Mouse (Mus musculus): Measurements from ENCODE around the gene 4930442H23Rik. TPM values are rescaled to one million over a fixed set of nuclear protein-coding genes. Genes with fewer than 3 reads are reported as not detected.
A peak's percentile ranks its signal among the peaks of the same experiment; 100 is the strongest.
"Not testable (repeated sequence)": the region's sequence is repeated elsewhere in the genome, so short reads cannot be mapped to it uniquely, and the experiment has no call there.

4930442H23Rik gene
- total RNA-seq, 4 experiments from 2014 or later = not detected

GRCm38 (mm10) chr10:81177958-81178712 is 5.5 kb downstream of the 4930442H23Rik start:
- DNase-seq (ENCODE audit: low spot score) = no peak

- no peak for DNase-seq (ENCODE audit: low spot score)
Observed at GRCm38 (mm10) chr10:81177491-81177925, 6.1 kb downstream of the 4930442H23Rik start.

GRCm38 (mm10) chr10:81176466-81177271 is 7.0 kb downstream of the 4930442H23Rik start, which contains the start of gene Eef2:
Gene Eef2 (plus strand): TSS chr10:81176631.
- DNase-seq (ENCODE audit: low spot score) = peak; percentile 97

DNA sequence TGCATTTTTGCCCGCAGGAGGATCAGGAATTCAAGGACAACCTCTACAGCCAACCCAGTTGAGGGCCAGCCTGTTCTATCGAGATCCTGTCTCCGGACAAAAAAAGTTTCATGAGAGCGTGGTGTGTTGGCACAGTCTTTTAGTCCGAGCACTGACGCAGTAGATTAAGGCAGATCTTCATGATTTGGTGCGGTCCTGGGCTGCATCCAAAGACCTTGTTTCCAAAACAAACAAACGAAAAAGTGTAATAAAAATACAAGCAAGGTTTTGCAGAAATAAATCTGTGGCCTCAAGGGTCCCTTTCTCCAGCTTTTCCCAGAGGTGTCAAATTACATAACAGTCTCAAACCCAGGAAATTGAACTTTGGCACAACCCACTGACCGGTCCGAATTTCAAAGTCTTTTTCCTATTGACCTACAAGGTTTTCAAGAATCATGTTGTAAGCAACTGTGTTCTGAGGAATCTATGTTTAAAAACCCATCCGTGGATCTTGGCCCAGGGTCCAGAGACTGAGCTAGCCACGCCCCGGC is 7.6 kb downstream of the 4930442H23Rik start:
- no peak for DNase-seq (ENCODE audit: low spot score)

DNA sequence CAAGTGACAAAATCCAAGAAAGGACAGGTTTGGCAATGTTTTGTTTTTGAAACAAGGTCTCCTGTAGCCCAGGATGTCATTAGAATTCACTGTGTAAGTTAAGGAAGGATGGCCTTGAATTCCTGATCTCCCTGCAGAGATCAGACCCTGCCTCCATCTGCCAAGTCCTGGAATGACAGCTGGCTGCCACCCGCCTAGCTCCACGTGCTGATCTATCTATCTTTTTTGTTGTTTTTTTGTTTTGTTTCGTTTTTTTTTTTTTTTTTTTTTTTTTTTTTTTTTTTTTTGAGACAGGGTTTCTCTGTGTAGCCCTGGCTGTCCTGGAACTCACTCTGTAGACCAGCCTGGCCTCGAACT is 8.3 kb downstream of the 4930442H23Rik start:
- not testable (repeated sequence) for DNase-seq (ENCODE audit: low spot score)

DNA sequence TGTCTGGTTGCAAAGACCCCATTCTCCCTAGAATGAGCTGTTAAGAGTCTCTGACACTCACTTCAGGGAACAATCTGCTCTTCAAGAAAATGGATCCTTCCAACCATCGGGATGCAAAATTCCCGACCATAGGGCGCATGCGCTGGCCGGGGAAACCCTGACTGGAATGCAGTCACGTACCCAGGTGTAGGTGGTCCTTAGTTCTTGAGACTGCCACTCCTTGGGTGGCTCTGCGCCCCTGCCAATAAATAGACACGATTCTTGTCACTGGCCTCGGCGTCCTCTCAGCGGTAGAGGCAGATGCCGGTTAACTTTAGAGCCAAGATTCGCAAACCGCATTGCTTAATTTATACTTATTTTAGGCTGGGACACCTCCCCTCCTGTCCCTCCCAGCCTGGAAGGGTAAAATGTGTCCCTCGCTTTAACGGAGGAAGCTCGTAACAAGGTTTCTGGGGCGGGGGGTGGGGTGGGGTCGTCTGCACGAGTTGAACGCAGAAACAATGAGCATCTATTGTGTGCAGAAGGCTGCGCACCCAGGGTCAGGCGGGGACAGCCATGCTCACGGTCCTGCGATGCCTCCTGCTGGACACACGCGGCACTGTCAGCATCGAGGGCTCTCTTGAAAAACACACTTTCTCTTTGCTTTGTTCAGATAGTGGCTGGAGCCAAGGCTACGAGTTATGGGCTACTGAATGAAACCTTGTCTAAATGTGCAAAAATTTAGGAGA is 8.9 kb downstream of the 4930442H23Rik start:
- DNase-seq (ENCODE audit: low spot score) = peak; percentile 91

- DNase-seq (ENCODE audit: low spot score) = peak; percentile 74
Observed at GRCm38 (mm10) chr10:81173132-81173531, 10.5 kb downstream of the 4930442H23Rik start.

DNA sequence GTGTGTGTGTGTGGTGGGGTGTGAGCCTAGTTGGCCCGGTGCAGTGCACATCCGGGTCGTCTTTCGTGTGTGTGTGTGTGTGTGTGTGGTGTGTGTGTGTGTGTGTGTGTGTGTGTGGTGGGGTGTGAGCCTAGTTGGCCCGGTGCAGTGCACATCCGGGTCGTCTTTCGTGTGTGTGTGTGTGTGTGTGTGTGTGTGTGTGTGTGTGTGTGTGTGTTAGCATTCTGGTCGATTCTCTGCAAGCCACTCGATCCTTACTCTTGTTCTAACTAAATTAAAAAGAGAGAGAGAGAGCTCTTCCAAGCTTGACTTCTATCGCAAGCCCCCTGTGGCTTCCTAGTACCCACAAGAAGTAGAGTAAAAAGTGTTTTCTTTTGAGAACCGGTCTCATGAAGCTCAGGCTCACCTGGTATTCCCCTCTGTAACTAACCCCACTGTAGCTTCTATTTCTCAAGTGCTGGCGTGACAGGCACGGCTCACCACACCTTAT is 14.2 kb downstream of the 4930442H23Rik start:
- not testable (repeated sequence) for DNase-seq (ENCODE audit: low spot score)

DNA sequence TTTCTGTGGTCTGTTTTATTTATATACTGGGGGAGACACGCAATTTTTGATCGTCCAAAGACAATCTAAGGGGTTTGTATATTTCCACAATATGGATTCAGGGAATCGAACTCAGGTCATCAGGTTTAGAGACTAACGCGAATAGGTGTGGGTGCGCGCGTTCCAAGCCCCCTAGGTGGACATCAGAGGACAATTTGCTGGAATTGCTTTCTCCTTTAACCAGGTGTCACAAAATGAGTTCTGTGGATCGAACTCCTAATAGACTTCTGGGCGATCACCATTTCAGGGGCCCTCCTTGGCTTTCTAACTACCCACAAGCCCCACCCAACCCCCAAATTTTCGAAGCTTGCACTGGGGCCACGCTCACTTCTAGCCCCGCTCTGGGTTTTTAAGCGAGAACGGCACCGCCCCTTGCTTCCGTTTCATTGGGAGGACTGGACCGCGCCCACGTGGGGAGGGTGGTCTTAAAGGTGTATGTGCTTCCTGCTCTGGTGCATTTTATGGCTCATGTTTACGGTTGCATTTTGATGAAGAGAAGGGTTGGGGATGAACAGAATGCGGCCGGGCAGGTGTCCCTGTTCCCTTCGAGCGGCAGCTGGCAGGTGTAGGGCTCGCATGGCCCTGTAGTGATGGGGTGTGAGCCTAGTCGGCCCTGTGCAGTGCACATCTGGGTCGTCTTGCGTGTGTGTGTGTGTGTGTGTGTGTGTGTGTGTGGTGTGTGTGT is 15.0 kb downstream of the 4930442H23Rik start:
- peak; percentile 90 for DNase-seq (ENCODE audit: low spot score)

GRCm38 (mm10) chr10:81168087-81168431 is 15.6 kb downstream of the 4930442H23Rik start:
- no peak for DNase-seq (ENCODE audit: low spot score)

DNA sequence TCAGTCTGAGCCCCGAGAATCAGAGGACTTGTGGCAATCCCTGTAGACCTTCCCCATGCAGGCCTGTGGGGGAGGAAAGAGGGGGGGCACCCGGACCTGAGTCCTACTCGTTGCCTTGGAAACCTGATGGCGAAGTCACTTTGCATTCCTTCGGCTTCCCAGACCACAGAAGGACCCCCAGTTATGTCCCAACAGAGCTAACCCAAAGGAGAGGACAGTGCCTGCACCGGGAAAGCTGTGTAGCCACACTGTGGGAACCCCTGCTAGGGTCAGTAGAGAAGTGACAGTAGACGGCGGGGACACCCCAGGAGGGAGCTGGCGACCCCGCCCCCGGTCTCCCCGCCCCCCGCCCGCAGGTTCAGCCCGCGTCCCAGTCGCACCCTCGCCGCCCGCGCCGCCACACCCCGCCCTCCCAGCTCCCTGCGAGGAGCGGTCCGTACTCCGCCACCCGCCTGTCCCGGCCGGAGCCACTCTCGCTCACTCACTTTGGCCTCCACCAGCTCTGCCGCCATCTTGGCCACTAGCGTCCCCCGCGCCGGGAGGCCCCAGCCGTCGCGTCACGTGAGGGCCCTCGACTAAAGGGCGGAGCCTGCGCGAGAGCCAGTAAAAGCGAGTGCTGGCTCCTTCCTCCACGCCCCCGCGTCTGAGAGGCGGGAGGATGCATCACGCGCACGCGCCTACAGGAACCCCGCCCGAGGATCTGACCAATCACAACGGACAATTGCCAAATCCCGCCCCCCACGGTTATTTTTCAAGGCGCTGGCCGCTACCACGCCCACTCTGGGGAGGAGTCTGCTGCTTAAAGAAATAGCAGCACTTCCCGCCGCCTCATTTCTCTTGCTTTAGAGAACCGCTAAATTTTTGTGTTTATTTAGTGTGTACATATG is 16.2 kb downstream of the 4930442H23Rik start, which contains the start of gene Pias4:
Pias4 (minus strand) TSS at position 724 of the 887 bp plus-strand sequence.
- peak; percentile 100 for DNase-seq (ENCODE audit: low spot score)

GRCm38 (mm10) chr10:81165118-81165517 is 18.5 kb downstream of the 4930442H23Rik start:
- DNase-seq (ENCODE audit: low spot score) = no peak

- DNase-seq (ENCODE audit: low spot score) = no peak
Observed at GRCm38 (mm10) chr10:81162318-81162652, 21.4 kb downstream of the 4930442H23Rik start.

- no peak for DNase-seq (ENCODE audit: low spot score)
Observed at GRCm38 (mm10) chr10:81161602-81162317, 21.9 kb downstream of the 4930442H23Rik start.

GRCm38 (mm10) chr10:81154736-81155135 is 28.9 kb downstream of the 4930442H23Rik start:
- DNase-seq (ENCODE audit: low spot score) = no peak

DNA sequence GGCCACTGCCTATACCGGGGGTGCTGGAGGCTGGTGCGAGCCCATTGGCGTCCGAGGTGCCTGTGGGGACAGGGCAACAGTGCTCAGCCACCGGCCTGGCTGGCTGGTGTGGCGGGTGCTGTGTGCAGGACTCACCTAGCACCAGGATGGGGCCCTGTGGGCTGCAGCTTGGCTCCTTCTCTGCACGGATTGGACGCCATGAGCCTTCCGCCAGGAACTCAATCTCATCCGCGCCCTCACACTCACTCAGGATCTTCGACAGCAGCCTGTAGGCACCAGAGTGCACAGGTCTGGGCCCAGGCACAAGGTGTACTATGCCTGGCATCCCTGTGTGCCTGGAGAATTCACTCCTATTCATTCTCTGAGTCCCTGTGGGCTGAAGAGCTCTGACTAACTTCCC is 29.3 kb downstream of the 4930442H23Rik start:
- no peak for DNase-seq (ENCODE audit: low spot score)

DNA sequence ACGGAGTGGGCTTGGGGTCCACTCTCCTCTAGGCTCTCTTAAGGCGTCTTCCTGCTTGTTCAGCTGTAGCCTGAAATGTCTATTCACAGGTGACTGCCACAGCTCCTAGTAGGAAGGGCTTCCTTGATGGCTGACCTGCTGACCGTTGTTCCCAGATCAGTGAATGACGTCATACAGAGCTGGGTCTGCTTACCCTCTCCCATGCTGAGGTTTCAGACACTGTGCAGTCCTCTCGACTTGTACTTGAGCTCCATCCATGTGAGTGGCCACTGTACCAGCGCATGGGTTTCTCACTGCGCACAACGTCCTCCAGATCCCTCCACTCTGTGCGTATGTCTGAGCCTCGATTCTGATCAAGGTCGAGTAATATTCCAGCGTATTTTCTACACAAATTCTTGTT is 31.0 kb downstream of the 4930442H23Rik start:
- DNase-seq (ENCODE audit: low spot score) = no peak

DNA sequence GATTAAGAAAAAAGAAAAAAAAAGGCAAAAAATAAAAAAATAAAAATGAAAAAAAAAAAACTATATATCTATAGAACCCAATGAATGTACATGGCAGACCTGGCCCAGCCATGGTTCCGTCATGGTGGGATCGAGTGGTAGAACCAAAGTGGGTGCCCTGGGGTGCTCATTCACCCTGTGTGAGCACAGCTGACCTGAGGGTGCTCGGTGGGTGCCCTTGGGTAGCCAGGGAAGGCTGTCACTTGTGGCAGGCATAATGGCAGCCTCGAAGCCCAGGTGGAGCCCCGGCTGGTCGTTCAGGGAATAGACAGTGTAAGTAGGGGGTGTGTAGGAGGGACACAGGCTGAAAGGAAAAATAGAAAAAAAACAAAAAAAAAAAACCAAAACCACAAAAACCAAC is 32.4 kb downstream of the 4930442H23Rik start:
- DNase-seq (ENCODE audit: low spot score) = no peak

- DNase-seq (ENCODE audit: low spot score) = no peak
Observed at GRCm38 (mm10) chr10:81146296-81146695, 37.4 kb downstream of the 4930442H23Rik start.

Data from heart, adult 8-10 months (tissue).